22 mouse cellular contexts compared by ENCODE assay signal in genomic region chr12:54810142-54810541, GRCm38 (mm10). TPM values are rescaled to one million over a fixed set of nuclear protein-coding genes. Genes with fewer than 3 reads are reported as not detected.
DNase-seq lines count a peak whose midpoint lies in the region; ATAC-seq and TF ChIP-seq lines count a peak whose summit lies in the region.
"Had no signal": no experiment of that assay in that cellular context is flagged by ENCODE, and none has a peak within 500 bp of the region (broad histone marks: within the 10 kb centered on the region; RNA-seq: fewer than 3 reads in every experiment).

No protein-coding gene starts in this region.

- no peaks in the 10 kb centered on the region for H3K9me3 ChIP-seq in embryonic facial prominence, embryonic 14.5 days (ENCODE audit: control insufficient read depth, low read length)
- no peaks in the 10 kb centered on the region for H3K9me3 ChIP-seq in embryonic facial prominence, embryonic 10.5 days
- no peaks in the 10 kb centered on the region for H3K9me3 ChIP-seq in lung, embryonic 14.5 days (ENCODE audit: low read depth, low read length)
- H3K9me3 ChIP-seq: embryonic facial prominence, embryonic 15.5 days; forebrain, embryonic 15.5 days; hindbrain, embryonic 13.5 days; liver, embryonic 15.5 days; midbrain, embryonic 12.5 days had no signal

- H3K4me1 ChIP-seq in embryonic facial prominence, embryonic 14.5 days (ENCODE audit: control insufficient read depth, insufficient read depth, low read length): no peaks in the 10 kb centered on the region
- H3K4me1 ChIP-seq in embryonic facial prominence, embryonic 10.5 days: peaks cover 6% of the 10 kb centered on the region; the same call in 1 of the 2 replicates
- H3K4me1 ChIP-seq in lung, embryonic 14.5 days (ENCODE audit: insufficient read depth): peaks cover 3% of the 10 kb centered on the region
- H3K4me1 ChIP-seq: embryonic facial prominence, embryonic 15.5 days; forebrain, embryonic 15.5 days; hindbrain, embryonic 13.5 days; midbrain, embryonic 12.5 days had no signal

- H3K27ac ChIP-seq in embryonic facial prominence, embryonic 14.5 days (replicated peaks; ENCODE audit: low read depth, low read length): no peak overlapping the region
- H3K27ac ChIP-seq in embryonic facial prominence, embryonic 10.5 days (replicated peaks): no peak overlapping the region
- H3K27ac ChIP-seq in lung, embryonic 14.5 days (ENCODE audit: low read depth): no peak overlapping the region
- H3K27ac ChIP-seq: embryonic facial prominence, embryonic 15.5 days; forebrain, embryonic 15.5 days; hindbrain, embryonic 13.5 days; liver, embryonic 15.5 days; midbrain, embryonic 12.5 days had no signal

- peak; percentile 66 for DNase-seq in embryonic facial prominence, embryonic 14.5 days (ENCODE audit: low spot score)
- DNase-seq in embryonic facial prominence, embryonic 10.5 days (ENCODE audit: low spot score): no peak
- peak; percentile 73 for DNase-seq in lung, embryonic 14.5 days
- DNase-seq in lung, postnatal 14 days: no peak
- peak; percentile 52 for DNase-seq in MN1 (ENCODE audit: low spot score)
- DNase-seq in lung, postnatal 36 days: peak; percentile 53
- no peak for DNase-seq in heart, adult 18-20 months
- no peak for DNase-seq in embryo, embryonic 10.5 days (ENCODE audit: low spot score)
- DNase-seq: adrenal gland, adult 8-10 months; cerebellum, adult 11-12 months; cerebellum, postnatal 14 days; embryo, embryonic 11 days; gastrocnemius, postnatal 10 days; layer of hippocampus, adult 9-11 months; liver had no signal

- peak; percentile 37; the same call in 1 of the 2 replicates for ATAC-seq in embryonic facial prominence, embryonic 14.5 days (ENCODE audit: low read depth)
- ATAC-seq in lung, embryonic 14.5 days (ENCODE audit: insufficient read depth): no peak; the same call in 1 of the 2 replicates
- ATAC-seq: CD4-positive, CD25-positive, alpha-beta regulatory T cell, adult 4 months; forebrain, embryonic 15.5 days; Patski had no signal

- 76% methylated on average over 2 of the region's 2 CpGs for WGBS in embryonic facial prominence, embryonic 14.5 days
- WGBS in embryonic facial prominence, embryonic 10.5 days: 93% methylated on average over 2 of the region's 2 CpGs
- WGBS in lung, embryonic 14.5 days: 50% methylated on average over 2 of the region's 2 CpGs

- H3K36me3 ChIP-seq in embryonic facial prominence, embryonic 14.5 days (ENCODE audit: control insufficient read depth, insufficient read depth, low read length): no peaks in the 10 kb centered on the region
- H3K36me3 ChIP-seq in embryonic facial prominence, embryonic 10.5 days (replicated peaks): no peaks in the 10 kb centered on the region
- no peaks in the 10 kb centered on the region for H3K36me3 ChIP-seq in lung, embryonic 14.5 days (ENCODE audit: insufficient read depth)
- H3K36me3 ChIP-seq: embryonic facial prominence, embryonic 15.5 days; forebrain, embryonic 15.5 days; hindbrain, embryonic 13.5 days; liver, embryonic 15.5 days; midbrain, embryonic 12.5 days had no signal

- H3K4me3 ChIP-seq in embryonic facial prominence, embryonic 14.5 days (ENCODE audit: low read depth, low read length): no peak overlapping the region
- no peak overlapping the region for H3K4me3 ChIP-seq in embryonic facial prominence, embryonic 10.5 days
- H3K4me3 ChIP-seq in lung, embryonic 14.5 days (ENCODE audit: low read depth, low read length): no peak overlapping the region
- H3K4me3 ChIP-seq: embryonic facial prominence, embryonic 15.5 days; forebrain, embryonic 15.5 days; hindbrain, embryonic 13.5 days; liver, embryonic 15.5 days; midbrain, embryonic 12.5 days had no signal

- no peaks in the 10 kb centered on the region for H3K27me3 ChIP-seq in embryonic facial prominence, embryonic 14.5 days (replicated peaks; ENCODE audit: control insufficient read depth, insufficient read depth, low read length)
- H3K27me3 ChIP-seq in embryonic facial prominence, embryonic 10.5 days (replicated peaks; ENCODE audit: low read depth, poor library complexity, severe bottlenecking): no peaks in the 10 kb centered on the region
- H3K27me3 ChIP-seq in lung, embryonic 14.5 days (ENCODE audit: insufficient read depth, low read length): no peaks in the 10 kb centered on the region
- H3K27me3 ChIP-seq: embryonic facial prominence, embryonic 15.5 days; forebrain, embryonic 15.5 days; hindbrain, embryonic 13.5 days; liver, embryonic 15.5 days; midbrain, embryonic 12.5 days; Patski had no signal

- no peak for TF ChIP-seq CTCF in lung, embryonic 14.5 days (IDR thresholded peaks at IDR 0.05; ENCODE audit: low read depth)

- H3K4me2 ChIP-seq in embryonic facial prominence, embryonic 14.5 days (ENCODE audit: low read depth, low read length): no peak overlapping the region
- H3K4me2 ChIP-seq in lung, embryonic 14.5 days: no peak overlapping the region
- H3K4me2 ChIP-seq: embryonic facial prominence, embryonic 15.5 days; forebrain, embryonic 15.5 days; hindbrain, embryonic 13.5 days; liver, embryonic 15.5 days; midbrain, embryonic 12.5 days had no signal

- H3K9ac ChIP-seq in embryonic facial prominence, embryonic 14.5 days (ENCODE audit: low read depth, low read length): no peak overlapping the region
- H3K9ac ChIP-seq in lung, embryonic 14.5 days: no peak overlapping the region
- H3K9ac ChIP-seq: embryonic facial prominence, embryonic 15.5 days; forebrain, embryonic 15.5 days; hindbrain, embryonic 13.5 days; liver, embryonic 15.5 days; midbrain, embryonic 12.5 days had no signal

RNA-seq across cellular contexts. Expression of gene Snx6, which starts 14.6 kb away (rescaled TPM):
- polyA plus RNA-seq in embryonic facial prominence, embryonic 14.5 days (2014; fragmentation: Nextera tagmentation; extraction: Ambion mirVana): 171 and 183 TPM in 2 replicates
- polyA plus RNA-seq in embryonic facial prominence, embryonic 10.5 days (2016; fragmentation: Nextera tagmentation; extraction: Ambion mirVana): 194 and 195 TPM in 2 replicates
- polyA plus RNA-seq in lung, embryonic 14.5 days (2014; fragmentation: Nextera tagmentation; extraction: Ambion mirVana): 186 and 188 TPM in 2 replicates
- total RNA-seq in heart, adult 18-20 months (2021): 10 to 100 TPM; 32.2 to 32.6 TPM

RNA-seq across cellular contexts. Expression of gene Cfl2, which starts 52.5 kb away (rescaled TPM):
- polyA plus RNA-seq in embryonic facial prominence, embryonic 14.5 days (2014; fragmentation: Nextera tagmentation; extraction: Ambion mirVana): 314 and 361 TPM in 2 replicates
- polyA plus RNA-seq in embryonic facial prominence, embryonic 10.5 days (2016; fragmentation: Nextera tagmentation; extraction: Ambion mirVana): 159 and 165 TPM in 2 replicates
- 180 and 196 TPM in 2 replicates for polyA plus RNA-seq in lung, embryonic 14.5 days (2014; fragmentation: Nextera tagmentation; extraction: Ambion mirVana)
- 100 to 1,000 TPM; 393 to 400 TPM for total RNA-seq in heart, adult 18-20 months (2021)

Comparison
In these comparisons a context has a peak if more than half of its experiments do, and no peak if none do; other contexts are left out.
1. DNase-seq: peak in embryonic facial prominence, embryonic 14.5 days (single experiment), lung, embryonic 14.5 days (single experiment), MN1 (single experiment) and lung, postnatal 36 days (single experiment); none in embryonic facial prominence, embryonic 10.5 days (single experiment), lung, postnatal 14 days (single experiment), heart, adult 18-20 months (0 of 2) and embryo, embryonic 10.5 days (single experiment).